Mouse (Mus musculus) intestine, embryonic 16.5 days (tissue): ENCODE results near the gene Elac2. TPM values are rescaled to one million over a fixed set of nuclear protein-coding genes. Genes with fewer than 3 reads are reported as not detected.

Experiments
- ATAC-seq: fragments of 200-750 bp; cut with Nextera tagmentation; 2 replicates; pipeline ENCODE4 v1.8.0; 2017; ENCODE audit warnings: moderate TSS enrichment, moderate library complexity
- H3K27ac ChIP-seq: fragments of 300-500 bp; sonication (generic); 2 replicates; pipeline ENCODE4 v1.5.1; 2014; ENCODE audit warnings: mild to moderate bottlenecking, low read length
- H3K27me3 ChIP-seq: fragments of 300-500 bp; sonication (generic); replicated peaks from 2 replicates; pipeline ENCODE4 v1.6.1; 2014; ENCODE audit warnings: low read length, control low read depth, mixed read lengths; ENCODE audit not compliant: control insufficient read depth, insufficient read depth
- H3K36me3 ChIP-seq: fragments of 300-500 bp; sonication (generic); 2 replicates; pipeline ENCODE4 v1.6.1; 2014; ENCODE audit warnings: low read length, control low read depth; ENCODE audit not compliant: control insufficient read depth, insufficient read depth
- H3K4me1 ChIP-seq: fragments of 300-500 bp; sonication (generic); 2 replicates; pipeline ENCODE4 v1.6.1; 2014; ENCODE audit warnings: low read length, control low read depth, mixed read lengths; ENCODE audit not compliant: control insufficient read depth, insufficient read depth
- H3K4me2 ChIP-seq: fragments of 300-500 bp; sonication (generic); 2 replicates; pipeline ENCODE4 v1.6.1; 2014; ENCODE audit warnings: low read depth, low read length, control low read depth
- H3K4me3 ChIP-seq: fragments of 300-500 bp; sonication (generic); 2 replicates; pipeline ENCODE4 v1.5.1; 2014; ENCODE audit warnings: mild to moderate bottlenecking, low read length
- H3K9ac ChIP-seq: fragments of 300-500 bp; sonication (generic); 2 replicates; pipeline ENCODE4 v1.6.1; 2014; ENCODE audit warnings: low read depth, low read length
- H3K9me3 ChIP-seq: fragments of 300-500 bp; sonication (generic); 2 replicates; pipeline ENCODE4 v1.6.1; 2016; ENCODE audit warnings: low read length, control low read depth; ENCODE audit not compliant: control insufficient read depth
- WGBS: fragments of 180-500 bp; shearing (Covaris S2); extraction: QIAGEN DNeasy Blood & Tissue Kit; methylation state at CpG from one replicate; pipeline ENCODE4 v1.1.7; 2014; 5-methylcytosine and 5-hydroxymethylcytosine counted together
- polyA plus RNA-seq: library from polyadenylated mRNA; unstranded; fragments of >200 nt; fragmentation: Nextera tagmentation; extraction: Ambion mirVana; gene quantifications from 2 replicates; pipeline ENCODE4 v1.2.1, GENCODE M21; 2015

Elac2 gene
- polyA plus RNA-seq, 1 experiment from 2014 or later: 26.4 TPM

DNA sequence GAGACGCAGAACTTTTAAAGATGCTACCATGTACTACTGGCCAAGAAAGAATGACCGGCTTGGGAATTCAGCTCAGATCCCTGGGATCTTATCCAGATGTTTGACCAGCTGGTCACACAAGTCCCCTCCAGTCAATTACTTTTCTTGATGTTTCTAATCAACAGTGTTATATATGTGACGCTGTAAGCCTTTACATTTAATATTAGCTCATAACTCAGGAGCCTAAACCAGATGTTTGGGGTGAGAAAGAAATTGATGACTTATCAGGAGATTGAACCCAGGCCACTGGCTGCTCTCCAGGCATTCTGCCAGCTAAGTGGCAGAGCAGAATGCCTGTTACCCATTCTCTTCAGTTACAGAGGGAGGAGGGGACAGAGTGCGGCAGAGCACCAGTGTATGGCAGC is 9.9 kb upstream of the Elac2 start:
- H3K4me2 ChIP-seq: no peak overlapping the region
- no peaks in the 10 kb centered on the region for H3K36me3 ChIP-seq
- H3K4me1 ChIP-seq: no peaks in the 10 kb centered on the region
- no peak overlapping the region for H3K4me3 ChIP-seq
- H3K27me3 ChIP-seq: no peaks in the 10 kb centered on the region
- H3K9ac ChIP-seq: no peak overlapping the region
- WGBS: 42% methylated on average over 4 of the region's 4 CpGs
- no peaks in the 10 kb centered on the region for H3K9me3 ChIP-seq
- peak; percentile 48 for ATAC-seq
- H3K27ac ChIP-seq: no peak overlapping the region; the same call in 1 of the 2 replicates

DNA sequence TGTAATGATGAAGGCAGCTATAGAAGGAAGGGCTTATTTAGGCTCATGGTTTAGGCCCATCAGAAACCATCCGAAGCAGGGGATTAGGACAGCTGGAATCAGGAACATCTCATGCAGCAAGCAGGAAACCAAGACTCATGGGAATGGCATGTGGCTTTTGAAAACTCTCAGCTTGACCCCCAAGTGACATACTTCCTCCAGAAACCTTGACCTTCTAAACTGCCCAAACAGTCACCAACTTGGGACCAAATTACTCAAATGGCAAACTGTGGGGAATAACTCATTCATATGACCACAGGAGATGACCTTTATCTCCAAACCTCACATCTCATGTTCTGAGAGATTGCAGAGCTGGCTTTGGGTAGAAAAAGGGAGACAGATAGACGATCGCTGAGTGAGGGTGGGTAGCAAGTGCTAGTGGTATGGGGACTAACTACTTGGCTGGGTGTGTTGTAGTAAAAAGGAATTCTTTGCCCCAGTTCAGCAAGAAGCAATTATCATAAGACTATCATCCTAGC is 7.3 kb upstream of the Elac2 start:
- no peak overlapping the region for H3K4me2 ChIP-seq
- no peaks in the 10 kb centered on the region for H3K36me3 ChIP-seq
- no peaks in the 10 kb centered on the region for H3K27me3 ChIP-seq
- H3K9ac ChIP-seq: no peak overlapping the region
- WGBS: 72% methylated on average over 3 of the region's 3 CpGs
- H3K4me3 ChIP-seq: no peak overlapping the region
- ATAC-seq: no peak
- no peaks in the 10 kb centered on the region for H3K4me1 ChIP-seq
- no peaks in the 10 kb centered on the region for H3K9me3 ChIP-seq
- no peak overlapping the region for H3K27ac ChIP-seq

DNA sequence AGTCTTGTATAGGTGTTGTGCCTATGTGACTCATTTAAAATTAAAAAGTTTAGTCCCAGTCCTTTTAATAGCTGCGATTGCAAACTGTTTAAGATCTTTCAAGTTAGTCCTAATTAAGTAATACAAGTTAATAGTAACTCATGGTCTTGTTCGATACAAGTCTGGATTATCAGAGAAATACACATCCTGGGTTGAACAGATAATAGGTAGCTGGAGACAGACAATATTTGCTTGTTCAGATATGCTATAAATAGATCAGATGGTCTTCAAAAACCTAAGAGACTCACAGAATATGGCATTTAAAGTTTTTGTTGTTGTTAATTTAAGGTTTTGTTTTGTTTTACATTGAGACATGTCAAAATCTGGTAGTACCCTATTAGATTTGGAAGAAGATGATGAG is 6.4 kb upstream of the Elac2 start:
- ATAC-seq: no peak
- H3K4me1 ChIP-seq: no peaks in the 10 kb centered on the region
- no peak overlapping the region for H3K4me2 ChIP-seq
- H3K27ac ChIP-seq: no peak overlapping the region
- no peaks in the 10 kb centered on the region for H3K9me3 ChIP-seq
- H3K36me3 ChIP-seq: no peaks in the 10 kb centered on the region
- H3K4me3 ChIP-seq: no peak overlapping the region
- H3K27me3 ChIP-seq: no peaks in the 10 kb centered on the region
- 66% methylated on average over 2 of the region's 2 CpGs for WGBS
- no peak overlapping the region for H3K9ac ChIP-seq

DNA sequence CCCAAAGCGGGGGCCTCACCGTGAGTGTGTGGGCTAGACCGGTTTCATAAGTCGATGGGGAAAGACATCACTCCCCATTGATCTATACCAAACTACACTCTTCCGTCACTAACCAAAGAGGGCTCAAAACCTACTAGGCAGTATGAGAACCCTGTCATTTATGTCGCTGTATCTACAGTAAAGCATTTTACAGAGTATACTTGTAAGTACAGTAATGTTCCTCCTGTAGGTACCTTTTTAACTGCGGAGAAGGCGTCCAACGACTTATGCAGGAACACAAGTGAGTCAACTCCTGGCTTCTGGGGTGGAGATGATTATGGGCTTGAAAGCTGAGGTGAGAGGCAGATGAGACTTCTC is 629 bp downstream of the Elac2 start:
- Histone ChIP-seq H3K27ac (no peak overlapping the region), H3K27me3 (no peaks in the 10 kb centered on the region), H3K4me2 (peak overlapping the region; percentile 86), H3K9ac (peak overlapping the region; percentile 87), H3K9me3 (no peaks in the 10 kb centered on the region), H3K4me1 (peaks cover 4% of the 10 kb centered on the region), H3K36me3 (0 out of 2 replicates have a peak, but pooled peaks cover 3% of the 10 kb centered on the region), H3K4me3 (peak overlapping the region; percentile 95)
- 11% methylated on average over 9 of the region's 9 CpGs for WGBS
- no peak for ATAC-seq

DNA sequence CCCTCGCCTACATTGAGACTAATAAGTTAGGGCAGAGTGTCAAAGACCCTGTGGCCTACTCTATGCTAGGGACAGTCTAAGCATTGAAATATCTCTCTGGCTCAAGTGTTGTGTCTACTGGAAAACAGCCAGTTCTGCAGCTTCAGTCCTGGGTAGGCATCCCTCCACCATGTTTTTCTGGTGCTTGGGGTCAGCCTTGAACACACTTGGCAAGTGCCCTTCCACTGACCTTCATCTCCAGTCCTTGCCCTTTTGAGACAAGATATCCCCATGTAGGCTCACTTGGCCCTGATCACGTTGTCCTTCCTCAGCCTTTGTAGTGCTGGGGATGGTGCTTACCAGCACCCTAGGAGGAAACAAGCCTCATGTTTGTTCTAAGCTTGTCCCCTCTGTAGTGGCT is 9.7 kb downstream of the Elac2 start:
- no peak for ATAC-seq
- Histone ChIP-seq H3K27me3 (no peaks in the 10 kb centered on the region), H3K4me2 (no peak overlapping the region), H3K9me3 (no peaks in the 10 kb centered on the region), H3K4me1 (no peaks in the 10 kb centered on the region), H3K9ac (no peak overlapping the region), H3K27ac (no peak overlapping the region), H3K4me3 (no peak overlapping the region), H3K36me3 (peaks cover 14% of the 10 kb centered on the region)
- 86% methylated on average over 2 of the region's 2 CpGs for WGBS

DNA sequence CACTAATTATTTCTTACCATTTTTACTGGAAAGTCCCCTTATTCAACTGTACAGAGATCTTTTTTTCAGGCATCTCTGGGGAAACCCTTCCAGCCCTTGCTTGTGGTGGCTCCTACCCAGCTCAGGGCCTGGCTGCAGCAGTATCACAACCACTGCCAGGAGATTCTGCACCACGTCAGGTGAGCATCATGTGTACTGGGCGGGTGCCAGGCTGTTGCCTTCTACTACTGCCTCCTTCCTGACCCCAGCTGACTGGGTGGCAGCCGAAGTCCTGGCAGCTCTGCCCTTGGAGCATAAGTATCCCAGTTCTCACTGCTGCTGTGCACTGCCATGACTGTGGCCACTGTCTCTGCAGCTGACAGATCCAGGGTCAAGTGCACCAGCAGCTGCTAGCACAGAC is 19.6 kb downstream of the Elac2 start:
- no peaks in the 10 kb centered on the region for H3K4me1 ChIP-seq
- H3K4me2 ChIP-seq: no peak overlapping the region
- no peak overlapping the region for H3K9ac ChIP-seq
- H3K27me3 ChIP-seq: no peaks in the 10 kb centered on the region
- no peak overlapping the region for H3K27ac ChIP-seq
- no peak for ATAC-seq
- WGBS: 84% methylated on average over 3 of the region's 3 CpGs
- no peaks in the 10 kb centered on the region for H3K9me3 ChIP-seq
- H3K36me3 ChIP-seq: 0 out of 2 replicates have a peak, but pooled peaks cover 15% of the 10 kb centered on the region
- no peak overlapping the region for H3K4me3 ChIP-seq

DNA sequence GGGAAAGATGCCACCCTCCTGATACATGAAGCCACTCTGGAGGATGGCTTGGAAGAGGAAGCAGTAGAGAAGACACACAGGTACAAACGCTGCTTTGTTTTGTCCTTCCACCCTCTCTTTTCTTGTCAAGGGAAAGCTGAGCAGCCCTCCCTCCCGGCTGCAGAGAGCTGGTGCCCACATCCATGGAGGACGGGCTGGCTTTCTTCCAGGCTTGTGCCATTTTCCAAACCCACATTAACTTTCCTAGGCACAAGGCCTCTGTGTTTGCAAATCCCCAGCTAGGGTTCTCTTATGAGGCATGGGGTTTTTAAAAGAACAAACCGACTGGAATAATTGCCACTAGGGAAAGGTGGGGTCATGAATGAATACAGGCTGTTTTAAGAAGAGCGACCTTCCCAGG is 20.8 kb downstream of the Elac2 start:
- WGBS: 91% methylated on average over 5 of the region's 5 CpGs
- Histone ChIP-seq H3K9me3 (no peaks in the 10 kb centered on the region), H3K9ac (no peak overlapping the region), H3K4me3 (no peak overlapping the region), H3K4me2 (no peak overlapping the region), H3K27me3 (no peaks in the 10 kb centered on the region), H3K4me1 (no peaks in the 10 kb centered on the region), H3K27ac (no peak overlapping the region), H3K36me3 (0 out of 2 replicates have a peak, but pooled peaks cover 15% of the 10 kb centered on the region)
- no peak for ATAC-seq

DNA sequence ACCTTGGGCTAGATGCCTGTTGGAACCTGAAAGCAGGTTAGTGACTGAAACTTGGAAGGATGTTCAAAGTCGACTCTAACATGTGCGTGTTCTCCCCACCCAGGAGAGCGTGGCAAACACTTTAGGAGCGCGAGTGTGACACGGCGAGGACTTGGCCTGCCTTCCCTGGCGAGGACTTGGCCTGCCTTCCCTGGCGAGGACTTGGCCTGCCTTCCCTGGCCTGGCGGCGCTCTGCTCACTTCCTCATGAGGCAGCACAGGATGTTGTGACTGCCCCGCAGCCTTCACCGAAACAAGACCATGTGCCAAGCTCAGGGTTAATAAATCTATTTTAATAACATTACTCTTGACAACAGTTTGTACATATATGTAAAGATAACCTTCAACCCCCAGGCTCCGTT is 22.9 kb downstream of the Elac2 start:
- WGBS: 82% methylated on average over 14 of the region's 14 CpGs
- H3K4me3 ChIP-seq: no peak overlapping the region
- H3K4me1 ChIP-seq: no peaks in the 10 kb centered on the region
- H3K9ac ChIP-seq: no peak overlapping the region
- no peak overlapping the region for H3K27ac ChIP-seq
- ATAC-seq: no peak
- H3K4me2 ChIP-seq: no peak overlapping the region
- H3K36me3 ChIP-seq: 0 out of 2 replicates have a peak, but pooled peaks cover 15% of the 10 kb centered on the region
- no peaks in the 10 kb centered on the region for H3K9me3 ChIP-seq
- no peaks in the 10 kb centered on the region for H3K27me3 ChIP-seq

DNA sequence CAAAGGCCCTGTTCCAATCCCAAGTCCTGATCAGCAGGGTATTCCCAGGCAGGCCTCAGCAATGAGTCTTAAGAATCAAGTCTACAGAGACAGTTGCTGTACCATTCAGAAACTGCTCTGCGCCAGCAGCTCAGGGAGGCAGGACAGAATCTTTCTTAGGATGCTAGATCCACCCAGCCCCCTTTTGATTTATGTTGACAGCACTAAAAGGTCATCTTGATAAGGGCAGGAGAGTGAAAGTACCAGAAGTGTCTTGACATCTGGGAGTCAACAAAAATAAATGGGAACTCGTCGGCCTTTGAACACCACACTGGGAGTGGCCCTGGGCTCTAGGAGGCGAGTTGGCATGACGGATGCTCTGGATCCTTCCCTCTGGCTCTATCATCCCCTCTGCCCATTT is 24.8 kb downstream of the Elac2 start:
- Histone ChIP-seq H3K27ac (no peak overlapping the region), H3K4me2 (no peak overlapping the region), H3K36me3 (0 out of 2 replicates have a peak, but pooled peaks cover 9% of the 10 kb centered on the region), H3K4me3 (no peak overlapping the region), H3K4me1 (no peaks in the 10 kb centered on the region), H3K9ac (no peak overlapping the region), H3K9me3 (no peaks in the 10 kb centered on the region), H3K27me3 (no peaks in the 10 kb centered on the region)
- ATAC-seq: no peak
- WGBS: 49% methylated on average over 5 of the region's 5 CpGs

DNA sequence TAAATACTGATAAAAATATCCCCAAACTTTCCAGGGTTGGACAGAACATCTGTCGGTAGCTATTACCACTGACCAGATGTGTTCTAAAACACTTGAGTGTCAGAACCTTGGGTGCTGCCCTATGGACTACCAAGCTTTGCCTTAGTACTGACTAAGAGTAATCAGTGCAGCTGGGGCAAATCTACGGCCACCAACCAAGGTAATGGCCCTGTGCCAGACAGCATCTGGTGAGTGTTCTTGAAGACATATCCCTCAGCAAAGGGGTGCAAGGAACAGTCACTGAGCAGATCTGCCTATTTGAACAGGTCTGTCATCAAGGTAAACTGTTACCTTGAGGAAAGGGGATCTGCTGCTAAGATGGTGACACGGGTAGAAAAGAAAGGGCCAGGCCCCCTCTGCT is 26.0 kb downstream of the Elac2 start:
- 65% methylated on average over 3 of the region's 3 CpGs for WGBS
- H3K27me3 ChIP-seq: no peaks in the 10 kb centered on the region
- H3K4me1 ChIP-seq: no peaks in the 10 kb centered on the region
- H3K36me3 ChIP-seq: 0 out of 2 replicates have a peak, but pooled peaks cover 9% of the 10 kb centered on the region
- no peak overlapping the region for H3K27ac ChIP-seq
- H3K9ac ChIP-seq: no peak overlapping the region
- no peak overlapping the region for H3K4me3 ChIP-seq
- H3K9me3 ChIP-seq: no peaks in the 10 kb centered on the region
- ATAC-seq: no peak
- no peak overlapping the region for H3K4me2 ChIP-seq
